Mouse (Mus musculus) stomach, embryonic 16.5 days (tissue): ENCODE data around the gene Krt80. TPM values are rescaled to one million over a fixed set of nuclear protein-coding genes. Genes with fewer than 3 reads are reported as not detected.

ENCODE experiments used
- ATAC-seq: fragments of 200-750 bp; cut with Nextera tagmentation; 2 replicates; pipeline ENCODE4 v1.8.0; 2017; ENCODE audit warnings: moderate number of reproducible peaks, moderate TSS enrichment; ENCODE audit not compliant: insufficient read depth, low FRiP score
- H3K27ac ChIP-seq: fragments of 300-500 bp; sonication (generic); 2 replicates; pipeline ENCODE4 v1.5.1; 2014; ENCODE audit warnings: low read length
- H3K27me3 ChIP-seq: fragments of 300-500 bp; sonication (generic); 2 replicates; pipeline ENCODE4 v1.6.1; 2014; ENCODE audit warnings: low read length, control low read depth, mixed read lengths; ENCODE audit not compliant: control insufficient read depth, insufficient read depth
- H3K36me3 ChIP-seq: fragments of 300-500 bp; sonication (generic); 2 replicates; pipeline ENCODE4 v1.6.1; 2014; ENCODE audit warnings: low read length; ENCODE audit not compliant: control insufficient read depth, insufficient read depth
- H3K4me1 ChIP-seq: fragments of 300-500 bp; sonication (generic); 2 replicates; pipeline ENCODE4 v1.6.1; 2014; ENCODE audit warnings: low read length, control low read depth, mixed read lengths; ENCODE audit not compliant: control insufficient read depth, insufficient read depth
- H3K4me2 ChIP-seq: fragments of 300-500 bp; sonication (generic); 2 replicates; pipeline ENCODE4 v1.6.1; 2014; ENCODE audit warnings: low read depth, low read length, mixed read lengths
- H3K4me3 ChIP-seq: fragments of 300-500 bp; sonication (generic); replicated peaks from 2 replicates; pipeline ENCODE4 v1.5.1; 2014; ENCODE audit warnings: mild to moderate bottlenecking, low read length
- H3K9ac ChIP-seq: fragments of 300-500 bp; sonication (generic); 2 replicates; pipeline ENCODE4 v1.6.1; 2014; ENCODE audit warnings: low read length
- H3K9me3 ChIP-seq: fragments of 300-500 bp; sonication (generic); replicated peaks from 2 replicates; pipeline ENCODE4 v1.6.1; 2016; ENCODE audit warnings: low read length, control low read depth; ENCODE audit not compliant: control insufficient read depth
- WGBS: fragments of 180-500 bp; shearing (Covaris S2); extraction: QIAGEN DNeasy Blood & Tissue Kit; methylation state at CpG from one replicate; pipeline ENCODE4 v1.1.7; 2014; 5-methylcytosine and 5-hydroxymethylcytosine counted together
- polyA plus RNA-seq: library from polyadenylated mRNA; unstranded; fragments of >200 nt; fragmentation: Nextera tagmentation; extraction: Ambion mirVana; gene quantifications from 2 replicates; pipeline ENCODE4 v1.2.1, GENCODE M21; 2015

Gene Krt80
- polyA plus RNA-seq, 1 experiment from 2014 or later = 37.4 TPM

DNA sequence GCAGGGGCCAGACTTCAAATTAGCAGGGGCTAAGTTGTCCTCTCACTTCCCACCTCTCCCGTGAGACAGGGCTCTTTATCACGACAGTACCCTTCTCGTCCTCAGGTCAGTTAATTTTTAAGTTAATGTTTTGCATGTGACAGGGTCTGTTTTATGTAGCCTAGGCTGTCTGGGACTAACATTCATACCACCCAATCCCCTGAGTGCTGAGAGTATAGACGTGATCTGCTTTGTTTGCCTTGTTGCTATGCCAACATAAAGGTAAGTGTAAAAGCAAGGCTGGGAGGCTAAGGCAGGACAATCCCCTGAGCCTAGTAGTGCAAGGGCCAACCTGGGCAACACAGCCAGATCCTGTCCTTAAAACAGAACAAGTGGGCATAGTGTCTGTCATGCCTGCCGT, 60.5 kb downstream of the Krt80 start:
- H3K36me3 ChIP-seq = no peaks in the 10 kb centered on the region
- no peaks in the 10 kb centered on the region for H3K27me3 ChIP-seq
- H3K27ac ChIP-seq = peak overlapping the region; percentile 21
- no peak overlapping the region for H3K9ac ChIP-seq
- H3K4me1 ChIP-seq = peaks cover 13% of the 10 kb centered on the region
- no peak overlapping the region for H3K4me2 ChIP-seq
- H3K4me3 ChIP-seq = no peak overlapping the region
- 28% methylated on average over 5 of the region's 5 CpGs for WGBS
- H3K9me3 ChIP-seq = no peaks in the 10 kb centered on the region
- ATAC-seq = no peak

DNA sequence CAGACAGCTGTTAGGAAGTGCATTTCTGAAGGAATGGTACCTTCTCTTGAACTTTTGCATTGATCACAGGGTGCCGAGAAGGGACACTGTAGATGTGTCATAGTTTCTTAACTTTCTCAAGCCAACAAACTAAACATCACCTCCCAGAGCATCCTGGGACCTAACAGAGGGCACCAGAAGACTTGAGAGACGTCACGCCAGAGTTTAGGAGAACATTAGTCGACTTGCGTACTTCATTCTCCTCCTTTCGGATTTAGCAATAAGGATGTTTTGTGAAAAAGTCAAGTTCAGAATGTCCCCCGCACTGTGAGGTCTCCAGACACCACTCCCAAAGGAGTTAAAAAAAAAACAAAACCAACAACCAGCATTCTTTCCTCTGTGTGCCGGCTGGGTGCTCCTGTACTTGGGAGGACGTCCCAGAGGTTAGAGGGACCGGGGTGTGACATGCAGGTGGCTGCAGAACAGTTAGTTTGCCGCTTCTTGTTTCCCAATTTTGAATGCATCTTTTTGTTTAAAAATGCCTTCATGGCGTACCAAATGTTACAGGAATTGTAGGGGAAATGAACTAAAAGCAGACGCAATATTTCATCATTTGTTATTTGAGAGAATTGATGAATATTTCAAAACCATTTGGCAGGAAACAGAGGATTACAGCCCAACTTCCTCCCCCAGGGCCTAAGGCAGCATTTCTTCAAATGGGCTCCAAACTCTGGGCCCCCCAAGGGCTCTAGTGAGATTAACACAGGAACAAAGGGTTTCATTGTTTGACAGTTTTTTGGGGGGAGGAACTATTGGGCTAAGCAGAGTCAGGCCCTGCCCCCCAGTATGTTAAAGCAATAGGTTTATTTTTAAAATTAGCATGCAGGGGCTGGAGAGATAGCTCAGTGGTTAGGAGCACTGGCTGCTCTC, 61.3 kb downstream of the Krt80 start:
- H3K27ac ChIP-seq = peak overlapping the region; percentile 49
- H3K4me3 ChIP-seq = no peak overlapping the region
- H3K4me1 ChIP-seq = peaks cover 13% of the 10 kb centered on the region
- no peak; the same call in 1 of the 2 replicates for ATAC-seq
- 37% methylated on average over 13 of the region's 13 CpGs for WGBS
- no peaks in the 10 kb centered on the region for H3K9me3 ChIP-seq
- H3K4me2 ChIP-seq = no peak overlapping the region
- no peaks in the 10 kb centered on the region for H3K36me3 ChIP-seq
- no peaks in the 10 kb centered on the region for H3K27me3 ChIP-seq
- H3K9ac ChIP-seq = peak overlapping the region; percentile 26; the same call in 1 of the 2 replicates

DNA sequence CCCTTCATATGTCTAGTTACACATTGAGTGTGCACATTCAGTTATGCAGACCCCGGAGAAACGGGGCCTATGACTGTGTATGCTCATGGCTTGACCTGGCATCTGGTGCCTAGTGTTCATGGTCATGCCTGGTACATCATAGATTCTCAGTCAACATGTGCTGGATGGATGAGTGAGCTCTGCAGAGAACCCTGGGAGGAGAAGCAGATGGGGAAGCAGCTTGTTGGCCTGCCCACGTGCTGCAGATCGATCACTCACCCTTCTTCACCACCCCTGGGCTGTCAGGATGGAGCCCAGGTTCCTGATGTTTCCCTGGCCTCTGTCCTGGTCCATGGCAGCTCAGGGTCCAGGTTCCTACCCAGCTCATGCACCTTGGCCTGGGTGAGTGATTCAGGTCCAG, 63.5 kb downstream of the Krt80 start:
- H3K9me3 ChIP-seq = no peaks in the 10 kb centered on the region
- no peak for ATAC-seq
- H3K27ac ChIP-seq = no peak overlapping the region
- no peaks in the 10 kb centered on the region for H3K36me3 ChIP-seq
- WGBS = 85% methylated on average over 4 of the region's 4 CpGs
- peaks cover 13% of the 10 kb centered on the region for H3K4me1 ChIP-seq
- H3K27me3 ChIP-seq = no peaks in the 10 kb centered on the region
- no peak overlapping the region for H3K4me3 ChIP-seq
- no peak overlapping the region for H3K9ac ChIP-seq
- H3K4me2 ChIP-seq = no peak overlapping the region

DNA sequence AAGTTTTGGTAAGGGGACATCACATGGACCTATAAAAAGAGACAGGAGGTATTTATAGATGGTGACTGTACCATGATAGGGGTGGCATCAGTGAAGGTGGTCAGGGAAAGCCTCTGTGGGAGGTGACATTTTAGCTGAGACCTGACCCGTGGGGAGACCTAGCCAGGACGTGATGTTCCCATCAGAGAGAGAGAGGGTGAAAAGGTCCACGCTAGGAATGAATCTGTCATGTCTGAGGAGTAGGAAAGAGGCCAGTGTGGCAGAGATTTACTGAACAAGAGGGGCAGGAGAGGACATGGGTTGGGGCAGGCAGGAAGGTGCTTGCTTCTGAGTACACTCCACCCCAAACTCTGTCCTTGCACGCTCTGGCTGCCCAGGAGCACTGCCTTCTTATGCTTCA, 66.1 kb downstream of the Krt80 start:
- Histone ChIP-seq H3K4me2 (no peak overlapping the region), H3K4me1 (peaks cover 3% of the 10 kb centered on the region), H3K36me3 (no peaks in the 10 kb centered on the region), H3K4me3 (no peak overlapping the region), H3K27me3 (no peaks in the 10 kb centered on the region), H3K9ac (no peak overlapping the region), H3K9me3 (no peaks in the 10 kb centered on the region), H3K27ac (no peak overlapping the region)
- WGBS = 85% methylated on average over 4 of the region's 4 CpGs
- ATAC-seq = no peak

DNA sequence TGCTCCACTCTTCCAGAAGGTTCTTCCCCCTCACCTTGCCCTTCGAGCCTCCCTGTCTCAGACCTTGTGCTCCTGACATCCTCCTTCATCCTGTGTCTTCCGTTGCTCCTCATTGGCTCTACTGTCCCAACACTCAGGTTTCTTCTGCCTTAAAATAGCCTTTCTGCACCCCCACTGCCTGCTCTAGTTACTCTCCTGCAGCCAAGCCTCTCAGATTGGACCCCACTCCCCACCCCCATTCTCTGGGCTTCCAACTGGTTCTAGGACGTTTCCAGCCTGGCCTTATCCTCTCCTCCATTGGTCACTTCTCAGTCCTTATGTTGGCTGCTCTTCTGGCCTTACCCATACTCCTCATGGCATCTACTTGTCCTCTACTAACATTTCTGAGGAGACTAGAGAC, 67.8 kb downstream of the Krt80 start:
- no peak for ATAC-seq
- Histone ChIP-seq H3K4me3 (no peak overlapping the region), H3K9me3 (no peaks in the 10 kb centered on the region), H3K27me3 (no peaks in the 10 kb centered on the region), H3K27ac (no peak overlapping the region), H3K36me3 (no peaks in the 10 kb centered on the region), H3K4me1 (no peaks in the 10 kb centered on the region), H3K4me2 (no peak overlapping the region), H3K9ac (no peak overlapping the region)
- 79% methylated on average over 3 of the region's 3 CpGs for WGBS

DNA sequence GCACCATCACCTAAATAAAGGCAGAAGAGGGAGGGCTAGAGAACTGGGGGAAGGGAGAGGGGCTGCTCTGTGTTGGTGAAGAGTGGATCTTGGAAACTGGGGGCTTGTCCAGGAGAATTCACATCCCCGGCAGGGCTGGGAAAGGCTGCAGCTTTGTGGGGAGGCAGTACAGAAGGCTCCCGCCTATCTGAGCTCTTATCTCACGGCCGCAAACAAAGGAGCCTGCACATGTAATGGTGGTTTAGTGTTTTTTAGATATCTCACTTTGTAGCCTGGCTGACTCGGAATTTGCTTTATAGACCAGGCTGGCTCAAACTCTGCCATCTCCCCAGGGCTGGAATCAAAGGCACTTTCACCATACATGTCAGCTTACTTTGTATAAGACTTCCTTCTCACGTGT, 69.8 kb downstream of the Krt80 start:
- H3K27me3 ChIP-seq = no peaks in the 10 kb centered on the region
- no peak overlapping the region for H3K27ac ChIP-seq
- ATAC-seq = no peak
- H3K36me3 ChIP-seq = no peaks in the 10 kb centered on the region
- WGBS = 56% methylated on average over 6 of the region's 6 CpGs
- H3K9ac ChIP-seq = no peak overlapping the region
- peaks cover 8% of the 10 kb centered on the region; the same call in 1 of the 2 replicates for H3K4me1 ChIP-seq
- no peaks in the 10 kb centered on the region for H3K9me3 ChIP-seq
- no peak overlapping the region for H3K4me2 ChIP-seq
- H3K4me3 ChIP-seq = no peak overlapping the region

DNA sequence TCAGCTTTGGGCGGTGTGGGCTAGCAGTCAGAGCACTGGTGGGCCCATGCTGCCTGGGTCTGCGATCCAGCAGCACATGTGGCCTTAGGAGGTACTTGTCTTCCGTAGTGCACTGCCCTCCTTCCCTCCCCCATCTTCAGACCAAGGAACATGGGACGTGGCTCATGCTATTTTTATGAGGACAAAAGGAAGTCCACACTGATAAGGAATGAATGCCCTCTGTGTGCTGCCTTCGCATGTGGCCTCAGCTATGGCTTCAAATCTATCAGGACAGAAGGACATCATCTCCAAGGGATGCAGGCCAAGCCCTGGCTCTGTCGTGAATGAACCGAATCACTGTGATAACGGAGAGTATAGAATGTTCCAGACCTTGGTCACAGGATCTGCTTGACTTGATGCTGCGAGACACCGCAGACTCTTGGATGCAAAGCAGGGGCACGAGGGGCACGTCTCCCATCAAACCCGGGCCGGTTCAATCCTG, 70.4 kb downstream of the Krt80 start:
- no peak for ATAC-seq
- H3K4me2 ChIP-seq = no peak overlapping the region
- no peak overlapping the region for H3K27ac ChIP-seq
- H3K36me3 ChIP-seq = no peaks in the 10 kb centered on the region
- WGBS = 74% methylated on average over 14 of the region's 14 CpGs
- H3K27me3 ChIP-seq = no peaks in the 10 kb centered on the region
- peaks cover 14% of the 10 kb centered on the region for H3K4me1 ChIP-seq
- no peak overlapping the region for H3K4me3 ChIP-seq
- H3K9ac ChIP-seq = no peak overlapping the region
- no peaks in the 10 kb centered on the region for H3K9me3 ChIP-seq

DNA sequence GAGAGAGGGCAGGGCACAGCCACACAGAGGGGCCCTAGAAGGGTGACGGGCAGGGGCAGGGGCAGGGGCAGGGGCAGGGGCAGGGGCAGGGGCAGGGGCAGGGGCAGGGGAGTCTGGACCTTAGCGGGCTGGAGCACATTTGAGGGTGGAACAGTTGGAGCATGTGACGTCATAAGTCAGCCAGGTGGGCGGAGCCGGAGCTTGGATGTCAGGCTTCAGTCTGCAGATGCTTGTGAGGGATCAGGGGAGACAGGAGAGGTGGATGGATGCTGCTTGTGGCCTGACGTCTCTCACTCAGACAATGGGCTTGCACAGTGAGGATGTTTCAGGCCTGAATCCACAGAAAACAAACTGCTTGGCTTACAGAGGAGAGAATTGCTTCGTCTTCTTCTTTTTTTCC, 71.4 kb downstream of the Krt80 start:
- no peak overlapping the region for H3K4me2 ChIP-seq
- no peak overlapping the region for H3K9ac ChIP-seq
- H3K36me3 ChIP-seq = no peaks in the 10 kb centered on the region
- H3K27ac ChIP-seq = no peak overlapping the region
- no peak overlapping the region for H3K4me3 ChIP-seq
- no peaks in the 10 kb centered on the region for H3K9me3 ChIP-seq
- H3K4me1 ChIP-seq = peaks cover 21% of the 10 kb centered on the region
- 22% methylated on average over 7 of the region's 7 CpGs for WGBS
- no peak for ATAC-seq
- no peaks in the 10 kb centered on the region for H3K27me3 ChIP-seq

DNA sequence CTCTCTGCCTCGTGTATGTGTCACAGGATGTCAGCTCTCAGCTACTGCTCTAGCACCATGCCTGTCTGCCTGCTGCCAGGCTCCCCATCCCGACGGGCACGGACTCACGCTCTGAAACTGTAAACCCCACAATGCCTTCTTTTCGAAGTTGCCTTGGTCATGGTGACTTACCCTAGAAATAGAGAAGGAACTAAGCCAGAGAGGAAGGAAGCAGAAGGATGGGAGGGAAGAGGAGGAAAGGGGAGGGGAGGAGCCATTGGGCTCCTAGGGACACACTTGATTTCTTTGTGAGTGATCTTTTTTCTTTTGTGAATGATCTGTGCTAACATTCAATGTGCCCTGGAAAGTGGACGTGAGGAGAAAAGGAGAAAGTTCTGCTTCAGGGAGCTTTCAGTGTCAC, 72.0 kb downstream of the Krt80 start:
- no peak overlapping the region for H3K27ac ChIP-seq
- no peaks in the 10 kb centered on the region for H3K36me3 ChIP-seq
- no peak overlapping the region for H3K4me3 ChIP-seq
- no peaks in the 10 kb centered on the region for H3K9me3 ChIP-seq
- H3K4me2 ChIP-seq = no peak overlapping the region
- H3K9ac ChIP-seq = no peak overlapping the region
- WGBS = 45% methylated on average over 7 of the region's 7 CpGs
- ATAC-seq = no peak
- H3K27me3 ChIP-seq = no peaks in the 10 kb centered on the region
- peaks cover 26% of the 10 kb centered on the region for H3K4me1 ChIP-seq
